Mouse (Mus musculus) ES-Bruce4 (cell line): ENCODE data around the gene Fat3.

ENCODE experiments used
- CTCF ChIP-seq: IDR thresholded peaks from one replicate; pipeline ENCODE4 v1.8.1; 2011; ENCODE audit warnings: low read depth, low read length
- EP300 ChIP-seq: IDR thresholded peaks from 2 replicates; pipeline ENCODE4 v1.6.1; 2011; ENCODE audit warnings: low read depth, low read length; ENCODE audit not compliant: insufficient read depth
- POLR2A ChIP-seq: IDR thresholded peaks from one replicate; pipeline ENCODE4 v1.8.1; 2011; ENCODE audit warnings: low read length; ENCODE audit not compliant: insufficient read depth

- TF ChIP-seq CTCF (no peak), POLR2A (no peak), EP300 (no peak)
Measured at GRCm38 (mm10) chr9:16062472-16062871, 438.6 kb downstream of the Fat3 start.
